Mouse (Mus musculus) forebrain, embryonic 11.5 days (tissue): ENCODE data around the gene Cd86. TPM values are rescaled to one million over a fixed set of nuclear protein-coding genes. Genes with fewer than 3 reads are reported as not detected.

Experiments used
- ATAC-seq: fragments of 200-750 bp; cut with Nextera tagmentation; replicated peaks from 2 replicates; pipeline ENCODE4 v1.8.0; 2017; ENCODE audit warnings: moderate TSS enrichment; ENCODE audit not compliant: low FRiP score
- DNase-seq: peaks from one replicate; pipeline ENCODE4 v3.0.0-alpha.2; 2017; ENCODE audit warnings: low spot score
- H3K27ac ChIP-seq: fragments of 300-500 bp; sonication (generic); 2 replicates; pipeline ENCODE4 v1.5.1; 2014; ENCODE audit warnings: low read depth, low read length
- H3K27me3 ChIP-seq: fragments of 300-500 bp; sonication (generic); 2 replicates; pipeline ENCODE4 v1.6.1; 2014; ENCODE audit warnings: mild to moderate bottlenecking, low read length, mixed read lengths; ENCODE audit not compliant: control insufficient read depth, insufficient read depth
- H3K36me3 ChIP-seq: fragments of 300-500 bp; sonication (generic); 2 replicates; pipeline ENCODE4 v1.6.1; 2014; ENCODE audit warnings: mild to moderate bottlenecking, low read length, moderate library complexity, mixed read lengths; ENCODE audit not compliant: control insufficient read depth, insufficient read depth
- H3K4me1 ChIP-seq: fragments of 300-500 bp; sonication (generic); replicated peaks from 2 replicates; pipeline ENCODE4 v1.6.1; 2014; ENCODE audit warnings: low read length, mixed read lengths; ENCODE audit not compliant: control insufficient read depth, insufficient read depth
- H3K4me2 ChIP-seq: fragments of 300-500 bp; sonication (generic); 2 replicates; pipeline ENCODE4 v1.6.1; 2014; ENCODE audit warnings: low read depth, mild to moderate bottlenecking, low read length, moderate library complexity, mixed read lengths; ENCODE audit not compliant: severe bottlenecking
- H3K4me3 ChIP-seq: fragments of 300-500 bp; sonication (generic); 2 replicates; pipeline ENCODE4 v1.5.1; 2014; ENCODE audit warnings: low read depth, low read length
- H3K9ac ChIP-seq: fragments of 300-500 bp; sonication (generic); 2 replicates; pipeline ENCODE4 v1.6.1; 2014; ENCODE audit warnings: low read length
- H3K9me3 ChIP-seq: fragments of 300-500 bp; sonication (generic); 2 replicates; pipeline ENCODE4 v1.6.1; 2016; ENCODE audit warnings: low read length, mixed read lengths; ENCODE audit not compliant: control insufficient read depth
- WGBS: fragments of 180-500 bp; shearing (Covaris S2); extraction: QIAGEN DNeasy Blood & Tissue Kit; methylation state at CpG from one replicate; pipeline ENCODE4 v1.1.7; 2014; 5-methylcytosine and 5-hydroxymethylcytosine counted together
- polyA plus RNA-seq: library from polyadenylated mRNA; unstranded; fragments of >200 nt; fragmentation: Nextera tagmentation; extraction: Ambion mirVana; gene quantifications from 2 replicates; pipeline ENCODE4 v1.2.1, GENCODE M21; 2014

Gene Cd86
- 1.4 and 1.7 TPM in 2 replicates for polyA plus RNA-seq

- H3K4me2 ChIP-seq: no peak within 1 kb of the TSS
- no peaks in the 10 kb centered on the region for H3K36me3 ChIP-seq
- no peak within 1 kb of the TSS for H3K4me3 ChIP-seq
- DNase-seq (no peak), ATAC-seq (no peak)
- no peaks in the 10 kb centered on the region for H3K27me3 ChIP-seq
- H3K27ac ChIP-seq: no peak within 1 kb of the TSS
- no peaks in the 10 kb centered on the region for H3K9me3 ChIP-seq
- H3K9ac ChIP-seq: no peak within 1 kb of the TSS
- no peaks in the 10 kb centered on the region for H3K4me1 ChIP-seq
- 89% methylated on average over 13 of the region's 13 CpGs for WGBS
Measured at GRCm38 (mm10) chr16:36665782-36666181, at the start of gene Cd86. Gene Cd86, minus strand, starts transcription at chr16:36666081.

- no peaks in the 10 kb centered on the region for H3K9me3 ChIP-seq
- H3K36me3 ChIP-seq: no peaks in the 10 kb centered on the region
- H3K4me3 ChIP-seq: no peak overlapping the region
- no peaks in the 10 kb centered on the region for H3K27me3 ChIP-seq
- WGBS: 93% methylated on average over 12 of the region's 12 CpGs
- ATAC-seq (no peak), DNase-seq (no peak)
- H3K4me2 ChIP-seq: no peak overlapping the region
- no peak overlapping the region for H3K9ac ChIP-seq
- H3K4me1 ChIP-seq: no peaks in the 10 kb centered on the region
- H3K27ac ChIP-seq: no peak overlapping the region
Measured at GRCm38 (mm10) chr16:36711760-36712159, 45.9 kb upstream of the Cd86 start.

DNA sequence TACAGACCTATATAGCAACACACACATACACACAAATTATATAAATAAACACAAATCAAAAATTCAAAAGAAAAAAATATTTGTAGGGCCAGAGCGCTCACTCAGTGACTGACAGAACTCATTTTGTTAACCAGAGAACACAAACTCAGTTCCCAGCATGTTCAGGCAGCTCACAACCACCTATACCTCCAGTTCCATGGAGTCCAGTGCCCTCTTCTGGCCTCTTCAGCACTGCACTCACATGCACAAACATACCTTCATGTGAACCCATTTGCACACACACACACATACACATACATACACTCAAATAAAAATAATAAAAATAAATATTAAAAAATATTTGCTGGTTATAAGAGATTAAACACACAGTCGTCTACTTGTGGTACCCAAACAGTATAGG is 44.9 kb upstream of the Cd86 start:
- no peak overlapping the region for H3K4me3 ChIP-seq
- no peaks in the 10 kb centered on the region for H3K9me3 ChIP-seq
- no peak for ATAC-seq
- DNase-seq: no peak
- no peak overlapping the region for H3K9ac ChIP-seq
- H3K4me2 ChIP-seq: no peak overlapping the region
- no peaks in the 10 kb centered on the region for H3K36me3 ChIP-seq
- H3K4me1 ChIP-seq: no peaks in the 10 kb centered on the region
- H3K27me3 ChIP-seq: no peaks in the 10 kb centered on the region
- WGBS: 92% methylated on average over 2 of the region's 2 CpGs
- no peak overlapping the region for H3K27ac ChIP-seq

DNA sequence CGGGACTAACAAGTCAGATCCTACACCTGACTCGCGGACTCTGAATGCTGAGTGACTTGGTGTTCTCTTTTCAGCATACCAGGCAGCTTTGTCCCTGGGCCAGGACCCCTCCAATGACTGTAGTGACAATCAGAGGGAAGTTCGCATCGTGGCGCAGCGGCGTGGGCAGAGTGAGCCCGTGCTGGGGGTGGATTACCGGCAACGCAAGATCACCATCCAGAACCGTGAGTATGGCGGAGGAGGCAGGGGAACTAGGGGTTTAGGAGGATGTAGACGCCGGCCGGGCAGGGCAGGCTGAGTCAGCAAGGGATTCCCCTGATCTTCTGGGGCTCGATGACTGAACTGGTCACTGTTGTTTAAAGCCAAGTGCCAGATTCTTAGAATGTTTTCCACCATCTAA is 43.5 kb upstream of the Cd86 start:
- Histone ChIP-seq H3K9me3 (no peaks in the 10 kb centered on the region), H3K36me3 (no peaks in the 10 kb centered on the region), H3K4me2 (no peak overlapping the region), H3K27ac (no peak overlapping the region), H3K9ac (no peak overlapping the region), H3K27me3 (no peaks in the 10 kb centered on the region), H3K4me3 (no peak overlapping the region), H3K4me1 (no peaks in the 10 kb centered on the region)
- DNase-seq (no peak), ATAC-seq (no peak)
- WGBS: 95% methylated on average over 17 of the region's 17 CpGs

GRCm38 (mm10) chr16:36708751-36709150 is 42.9 kb upstream of the Cd86 start:
- 87% methylated on average over 7 of the region's 7 CpGs for WGBS
- no peak for DNase-seq
- H3K36me3 ChIP-seq: no peaks in the 10 kb centered on the region
- no peaks in the 10 kb centered on the region for H3K4me1 ChIP-seq
- no peak overlapping the region for H3K27ac ChIP-seq
- H3K4me3 ChIP-seq: no peak overlapping the region
- H3K9ac ChIP-seq: no peak overlapping the region
- H3K27me3 ChIP-seq: no peaks in the 10 kb centered on the region
- no peaks in the 10 kb centered on the region for H3K9me3 ChIP-seq
- ATAC-seq: no peak
- no peak overlapping the region for H3K4me2 ChIP-seq

DNA sequence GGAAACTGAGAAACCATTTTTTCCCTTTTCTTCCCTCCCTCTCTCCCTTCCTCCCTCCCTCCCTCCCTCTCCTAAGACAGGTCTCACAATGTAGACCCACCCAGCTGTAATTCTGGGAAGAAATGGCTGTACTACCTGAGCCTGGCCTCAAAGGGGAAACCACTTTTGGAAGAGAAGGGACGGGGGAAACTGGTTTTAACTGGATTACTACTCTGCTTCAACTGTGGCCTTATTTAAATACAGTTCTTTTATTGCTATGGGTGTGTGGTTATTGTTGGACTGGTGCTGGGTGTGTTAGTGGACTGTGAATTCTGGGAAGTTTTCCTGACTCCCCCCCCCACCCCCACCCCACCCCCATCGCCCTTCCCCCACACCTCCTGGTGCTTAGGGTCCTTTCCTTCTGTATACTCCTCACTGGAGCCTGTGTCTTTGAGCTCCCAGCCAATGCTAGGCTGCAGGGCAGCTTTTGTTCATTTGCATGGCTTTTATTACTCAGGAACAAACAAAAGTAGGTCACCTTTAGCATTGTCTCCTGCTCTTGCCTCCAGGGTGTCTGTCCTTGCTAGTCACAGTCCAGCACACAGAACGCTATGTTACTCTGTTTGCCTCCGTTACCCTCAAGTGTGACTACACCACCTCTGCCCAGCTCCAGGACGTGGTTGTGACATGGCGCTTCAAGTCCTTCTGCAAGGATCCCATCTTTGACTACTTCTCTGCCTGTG is 42.0 kb upstream of the Cd86 start:
- Histone ChIP-seq H3K27ac (no peak overlapping the region), H3K4me2 (no peak overlapping the region), H3K9me3 (no peaks in the 10 kb centered on the region), H3K9ac (no peak overlapping the region), H3K4me1 (no peaks in the 10 kb centered on the region), H3K36me3 (no peaks in the 10 kb centered on the region), H3K4me3 (no peak overlapping the region), H3K27me3 (no peaks in the 10 kb centered on the region)
- DNase-seq (no peak), ATAC-seq (no peak)
- WGBS: 66% methylated on average over 6 of the region's 6 CpGs

GRCm38 (mm10) chr16:36700484-36700883 is 34.6 kb upstream of the Cd86 start:
- Histone ChIP-seq H3K9me3 (no peaks in the 10 kb centered on the region), H3K27ac (no peak overlapping the region), H3K9ac (no peak overlapping the region), H3K36me3 (no peaks in the 10 kb centered on the region), H3K4me2 (no peak overlapping the region), H3K27me3 (no peaks in the 10 kb centered on the region), H3K4me1 (no peaks in the 10 kb centered on the region), H3K4me3 (no peak overlapping the region)
- DNase-seq (no peak), ATAC-seq (no peak)
- WGBS: 91% methylated on average over 2 of the region's 2 CpGs

- ATAC-seq: no peak
- WGBS: 85% methylated on average over 8 of the region's 8 CpGs
Measured at GRCm38 (mm10) chr16:36697331-36697730, 31.4 kb upstream of the Cd86 start.

DNA sequence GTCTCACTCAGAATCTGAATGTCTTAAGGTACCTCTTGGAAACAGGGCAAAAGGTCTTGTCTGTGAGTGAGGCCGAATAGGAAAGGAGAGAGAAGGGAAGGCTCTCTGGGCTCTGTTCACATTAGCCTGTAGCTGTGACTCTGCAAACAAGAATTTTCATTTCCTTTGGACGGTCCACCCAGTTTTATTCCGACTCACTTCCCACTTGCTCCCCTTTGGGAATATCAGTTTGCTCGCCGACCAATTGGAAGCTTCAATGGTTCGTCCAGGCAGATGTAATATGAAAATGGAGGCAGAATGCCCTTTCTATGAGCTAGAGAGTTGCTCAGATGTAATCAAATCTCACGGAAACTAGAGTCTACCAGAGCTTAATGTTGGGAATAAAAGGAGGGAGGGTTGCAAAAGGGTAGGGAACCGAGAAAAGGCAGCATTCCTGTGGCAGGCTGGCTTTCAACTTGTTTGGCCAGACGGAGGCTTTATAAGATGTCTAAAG is 29.0 kb upstream of the Cd86 start:
- ATAC-seq: no peak
- no peak for DNase-seq
- Histone ChIP-seq H3K4me2 (no peak overlapping the region), H3K36me3 (no peaks in the 10 kb centered on the region), H3K27me3 (peaks cover 9% of the 10 kb centered on the region), H3K9me3 (no peaks in the 10 kb centered on the region), H3K9ac (no peak overlapping the region), H3K27ac (no peak overlapping the region), H3K4me1 (peaks cover 4% of the 10 kb centered on the region; the same call in 1 of the 2 replicates), H3K4me3 (no peak overlapping the region)
- 48% methylated on average over 9 of the region's 9 CpGs for WGBS

More at GRCm38 (mm10) chr16:36697331-36697730, 31.4 kb upstream of the Cd86 start:
- Histone ChIP-seq H3K36me3 (no peaks in the 10 kb centered on the region), H3K27me3 (peaks cover 9% of the 10 kb centered on the region), H3K4me1 (peaks cover 4% of the 10 kb centered on the region; the same call in 1 of the 2 replicates), H3K27ac (no peak overlapping the region), H3K4me3 (no peak overlapping the region), H3K9me3 (no peaks in the 10 kb centered on the region), H3K4me2 (no peak overlapping the region), H3K9ac (no peak overlapping the region)
- DNase-seq: no peak
